ENCODE assay signal across 8 mouse cellular contexts in genomic region chr10:64086567-64087391, GRCm38 (mm10). TPM values are rescaled to one million over a fixed set of nuclear protein-coding genes. Genes with fewer than 3 reads are reported as not detected.
A peak's percentile ranks its signal among the peaks of the same experiment; 100 is the strongest.
DNase-seq lines count a peak whose midpoint lies in the region; ATAC-seq lines count a peak whose summit lies in the region.

No protein-coding gene starts in this region.

- H3K27me3 ChIP-seq in kidney, embryonic 14.5 days (ENCODE audit: control insufficient read depth, insufficient read depth, low read length) = peaks cover 15% of the 10 kb centered on the region
- H3K27me3 ChIP-seq in forebrain, embryonic 16.5 days (replicated peaks; ENCODE audit: control insufficient read depth, insufficient read depth, low read length) = 0 out of 2 replicates have a peak, but pooled peaks cover 4% of the 10 kb centered on the region
- H3K27me3 ChIP-seq in midbrain, embryonic 14.5 days (ENCODE audit: control insufficient read depth, insufficient read depth, low read length) = peaks cover 7% of the 10 kb centered on the region; the same call in 1 of the 2 replicates

- DNase-seq in kidney, adult 8-10 months = no peak
- peak; percentile 57 for DNase-seq in cerebellum, adult 9-11 months
- peak; percentile 55 for DNase-seq in midbrain, embryonic 14.5 days
- DNase-seq in urinary bladder, postnatal 25 days (ENCODE audit: low spot score) = no peak
- DNase-seq in kidney, postnatal 14 days = no peak
- DNase-seq in adrenal gland, adult (ENCODE audit: inconsistent age in 2 of 2, low spot score in 1 of 2) = no peak

- H3K9me3 ChIP-seq in kidney, embryonic 14.5 days (ENCODE audit: control insufficient read depth, low read length) = no peaks in the 10 kb centered on the region
- H3K9me3 ChIP-seq in forebrain, embryonic 16.5 days (ENCODE audit: control insufficient read depth, low read length) = no peaks in the 10 kb centered on the region
- no peaks in the 10 kb centered on the region for H3K9me3 ChIP-seq in midbrain, embryonic 14.5 days (ENCODE audit: control insufficient read depth, low read length)

- no peaks in the 10 kb centered on the region for H3K4me1 ChIP-seq in kidney, embryonic 14.5 days (ENCODE audit: control insufficient read depth, insufficient read depth, low read length)
- peaks cover 38% of the 10 kb centered on the region for H3K4me1 ChIP-seq in forebrain, embryonic 16.5 days (replicated peaks; ENCODE audit: control insufficient read depth, insufficient read depth, low read length)
- H3K4me1 ChIP-seq in midbrain, embryonic 14.5 days (ENCODE audit: control insufficient read depth, insufficient read depth, low read length) = peaks cover 5% of the 10 kb centered on the region; the same call in 1 of the 2 replicates

- H3K9ac ChIP-seq in kidney, embryonic 14.5 days (ENCODE audit: low read depth, low read length) = no peak overlapping the region
- peak overlapping the region; percentile 71 for H3K9ac ChIP-seq in forebrain, embryonic 16.5 days (replicated peaks; ENCODE audit: low read depth, low read length)
- peak overlapping the region; percentile 68 for H3K9ac ChIP-seq in midbrain, embryonic 14.5 days (replicated peaks; ENCODE audit: low read length)

- 5% methylated on average over 12 of the region's 12 CpGs for WGBS in kidney, embryonic 14.5 days
- 4% methylated on average over 12 of the region's 12 CpGs for WGBS in forebrain, embryonic 16.5 days
- 2% methylated on average over 12 of the region's 12 CpGs for WGBS in midbrain, embryonic 14.5 days

- peak overlapping the region; percentile 6; the same call in 1 of the 2 replicates for H3K4me3 ChIP-seq in kidney, embryonic 14.5 days (ENCODE audit: low read length)
- peak overlapping the region; percentile 58 for H3K4me3 ChIP-seq in forebrain, embryonic 16.5 days (replicated peaks; ENCODE audit: low read length)
- H3K4me3 ChIP-seq in midbrain, embryonic 14.5 days (replicated peaks; ENCODE audit: low read depth, low read length) = peak overlapping the region; percentile 53

- no peaks in the 10 kb centered on the region for H3K36me3 ChIP-seq in kidney, embryonic 14.5 days (ENCODE audit: control insufficient read depth, insufficient read depth, low read length)
- no peaks in the 10 kb centered on the region for H3K36me3 ChIP-seq in forebrain, embryonic 16.5 days (ENCODE audit: control insufficient read depth, insufficient read depth)
- H3K36me3 ChIP-seq in midbrain, embryonic 14.5 days (ENCODE audit: control insufficient read depth, insufficient read depth, low read length) = no peaks in the 10 kb centered on the region

- peak; percentile 22; the same call in 1 of the 2 replicates for ATAC-seq in kidney, embryonic 14.5 days (ENCODE audit: low FRiP score, low TSS enrichment)
- ATAC-seq in forebrain, embryonic 16.5 days = 0 out of 2 replicates have a peak, but pooled peaks have one; percentile 5
- no peak for ATAC-seq in midbrain, embryonic 14.5 days (ENCODE audit: low FRiP score, low TSS enrichment)

- peak overlapping the region; percentile 55 for H3K4me2 ChIP-seq in kidney, embryonic 14.5 days (replicated peaks; ENCODE audit: low read depth, low read length)
- peak overlapping the region; percentile 83 for H3K4me2 ChIP-seq in forebrain, embryonic 16.5 days (ENCODE audit: low read length)
- peak overlapping the region; percentile 86 for H3K4me2 ChIP-seq in midbrain, embryonic 14.5 days (ENCODE audit: low read length)

- no peak overlapping the region for H3K27ac ChIP-seq in kidney, embryonic 14.5 days (ENCODE audit: low read depth, low read length)
- no peak overlapping the region for H3K27ac ChIP-seq in forebrain, embryonic 16.5 days (ENCODE audit: low read length)
- 0 out of 2 replicates have a peak overlapping the region, but pooled peaks have one; percentile 26 for H3K27ac ChIP-seq in midbrain, embryonic 14.5 days (replicated peaks; ENCODE audit: low read depth, low read length)

RNA-seq across cellular contexts. Expression of gene Lrrtm3, which starts 3.3 kb away (rescaled TPM):
- 0.06 and 0.16 TPM in 2 replicates for polyA plus RNA-seq in kidney, embryonic 14.5 days (2014; fragmentation: Nextera tagmentation; extraction: Ambion mirVana)
- 22.4 and 35.9 TPM in 2 replicates for polyA plus RNA-seq in forebrain, embryonic 16.5 days (2015; fragmentation: Nextera tagmentation; extraction: Ambion mirVana)
- 27.2 and 27.7 TPM in 2 replicates for polyA plus RNA-seq in midbrain, embryonic 14.5 days (2014; fragmentation: Nextera tagmentation; extraction: Ambion mirVana)

Comparison
In these comparisons a context has a peak if more than half of its experiments do, and no peak if none do; other contexts are left out.
1. H3K4me3 ChIP-seq: peak in every context shown above with its lines; median percentile 58 in forebrain, embryonic 16.5 days; 53 in midbrain, embryonic 14.5 days; 6 in kidney, embryonic 14.5 days.
2. DNase-seq: peak in cerebellum, adult 9-11 months (single experiment) and midbrain, embryonic 14.5 days (single experiment); none in kidney, adult 8-10 months (0 of 2), urinary bladder, postnatal 25 days (single experiment), kidney, postnatal 14 days (single experiment) and adrenal gland, adult (0 of 2).
3. RNA of gene Lrrtm3, which starts 3.3 kb away (polyA plus RNA-seq): 22.4 to 35.9 TPM in forebrain, embryonic 16.5 days and 27.2 to 27.7 TPM in midbrain, embryonic 14.5 days; 0.06 to 0.16 TPM in kidney, embryonic 14.5 days; every median in the first group is over 10 times any median in the second.
4. Peak in every context shown above with its lines, with median percentiles within 50 percentile points of each other: H3K4me2 ChIP-seq.